Mouse (Mus musculus) neural tube, embryonic 12.5 days (tissue): Measurements from ENCODE around the gene Poc1a. TPM values are rescaled to one million over a fixed set of nuclear protein-coding genes. Genes with fewer than 3 reads are reported as not detected.

Experiments
- ATAC-seq: fragments of 200-750 bp; cut with Nextera tagmentation; 2 replicates; pipeline ENCODE4 v1.8.0; 2017; ENCODE audit warnings: low read depth, mild to moderate bottlenecking, moderate TSS enrichment, moderate library complexity; ENCODE audit not compliant: low FRiP score
- H3K27ac ChIP-seq: fragments of 300-500 bp; sonication (generic); 2 replicates; pipeline ENCODE4 v1.5.1; 2016
- H3K27me3 ChIP-seq: fragments of 300-500 bp; sonication (generic); replicated peaks from 2 replicates; pipeline ENCODE4 v1.6.1; 2016; ENCODE audit warnings: mild to moderate bottlenecking
- H3K36me3 ChIP-seq: fragments of 300-500 bp; sonication (generic); 2 replicates; pipeline ENCODE4 v1.6.1; 2016; ENCODE audit warnings: mild to moderate bottlenecking
- H3K4me1 ChIP-seq: fragments of 300-500 bp; sonication (generic); 2 replicates; pipeline ENCODE4 v1.6.1; 2016
- H3K4me2 ChIP-seq: fragments of 300-500 bp; sonication (generic); replicated peaks from 2 replicates; pipeline ENCODE4 v1.6.1; 2016; ENCODE audit warnings: mild to moderate bottlenecking
- H3K4me3 ChIP-seq: fragments of 300-500 bp; sonication (generic); 2 replicates; pipeline ENCODE4 v1.5.1; 2016
- H3K9ac ChIP-seq: fragments of 300-500 bp; sonication (generic); 2 replicates; pipeline ENCODE4 v1.6.1; 2016; ENCODE audit warnings: mild to moderate bottlenecking
- H3K9me3 ChIP-seq: fragments of 300-500 bp; sonication (generic); 2 replicates; pipeline ENCODE4 v1.6.1; 2016; ENCODE audit warnings: mild to moderate bottlenecking
- WGBS: fragments of 180-500 bp; shearing (Covaris S2); methylation state at CpG from one replicate; pipeline ENCODE4 v1.1.7; 2016; 5-methylcytosine and 5-hydroxymethylcytosine counted together
- polyA plus RNA-seq: library from polyadenylated mRNA; unstranded; fragments of >200 nt; fragmentation: Nextera tagmentation; extraction: Ambion mirVana; gene quantifications from 2 replicates; pipeline ENCODE4 v1.2.1, GENCODE M21; 2016

Poc1a gene
- polyA plus RNA-seq, 1 experiment from 2014 or later = 17.1 TPM

DNA sequence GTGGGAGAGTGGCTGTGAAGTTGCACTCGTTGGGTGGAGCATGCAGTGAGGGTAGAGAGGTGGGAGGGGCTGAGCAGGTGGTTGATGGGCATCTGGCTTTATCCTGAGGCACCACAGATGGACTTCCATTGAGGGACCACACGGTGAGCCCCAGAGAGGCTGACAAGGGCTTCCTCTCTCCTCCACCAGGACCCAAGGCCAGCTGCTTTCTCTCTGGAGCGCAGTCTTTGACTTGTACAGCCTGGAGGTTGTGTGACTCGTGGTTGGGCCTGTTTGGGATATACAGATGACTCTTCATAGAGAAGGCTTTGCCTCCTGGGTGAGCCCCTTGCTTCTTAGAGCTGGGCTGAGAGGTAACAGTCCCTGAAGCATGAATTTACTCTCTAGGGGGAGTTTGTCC lies 12.4 kb upstream of the Poc1a start:
- peaks cover 26% of the 10 kb centered on the region for H3K4me1 ChIP-seq
- 41% methylated on average over 4 of the region's 4 CpGs for WGBS
- H3K4me3 ChIP-seq = no peak overlapping the region
- H3K27me3 ChIP-seq = no peaks in the 10 kb centered on the region
- no peaks in the 10 kb centered on the region for H3K36me3 ChIP-seq
- H3K9ac ChIP-seq = no peak overlapping the region
- ATAC-seq = no peak
- H3K27ac ChIP-seq = no peak overlapping the region
- no peaks in the 10 kb centered on the region for H3K9me3 ChIP-seq
- no peak overlapping the region for H3K4me2 ChIP-seq

DNA sequence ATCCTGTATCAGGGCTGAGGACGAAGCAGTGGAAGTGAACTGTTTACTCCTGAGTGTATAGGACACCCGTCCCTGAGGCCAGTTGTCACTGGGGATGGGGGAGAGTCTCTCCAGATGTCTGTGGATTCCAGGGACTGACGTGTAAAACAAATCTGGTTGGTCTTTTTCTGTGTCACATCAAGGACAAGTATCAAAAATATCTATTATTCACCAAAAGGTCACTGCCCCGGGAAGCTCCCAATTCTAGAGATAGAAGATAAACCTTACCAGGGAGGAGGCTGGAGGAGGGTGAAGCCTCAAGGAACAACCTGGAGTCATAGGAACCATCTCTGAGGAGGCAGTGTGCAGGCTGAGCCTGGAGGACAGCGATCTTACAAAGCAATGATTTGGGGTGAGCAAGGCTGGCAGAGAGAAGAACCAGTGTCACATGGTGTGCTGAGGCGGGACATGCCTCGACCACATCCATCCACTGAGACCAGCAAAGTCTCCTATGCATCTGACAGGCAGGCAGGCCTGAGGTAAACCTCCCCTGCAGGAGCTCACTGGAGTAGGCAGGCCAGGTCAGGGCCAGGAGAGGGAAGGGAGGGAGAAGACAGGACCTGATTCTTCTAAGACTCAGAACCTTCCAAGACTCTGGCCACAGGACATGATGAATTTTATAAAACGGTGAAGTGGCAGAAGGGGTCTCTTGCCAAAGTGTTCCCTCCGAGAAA lies 11.6 kb upstream of the Poc1a start:
- WGBS = 72% methylated on average over 9 of the region's 9 CpGs
- no peak overlapping the region for H3K27ac ChIP-seq
- ATAC-seq = peak; percentile 58

DNA sequence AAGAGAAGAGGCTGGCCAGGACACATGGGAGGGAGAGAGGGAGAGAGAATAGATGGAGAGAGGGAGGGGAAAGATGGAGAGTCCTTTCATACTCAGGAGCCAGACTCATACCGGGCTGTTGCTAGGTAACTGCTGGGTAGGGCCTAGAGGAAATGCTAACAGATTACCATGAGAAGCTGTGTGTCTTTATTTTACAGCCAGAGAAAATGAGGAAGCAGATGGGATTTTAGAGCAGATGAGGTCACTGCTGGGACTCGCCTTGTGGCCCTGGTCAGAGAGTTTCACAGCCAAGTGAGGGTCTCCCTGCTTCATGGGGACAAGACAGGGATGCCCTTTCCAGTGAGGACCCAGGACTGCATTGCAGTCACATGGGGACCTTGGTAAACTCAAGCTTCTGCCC lies 11.0 kb upstream of the Poc1a start:
- H3K9me3 ChIP-seq = no peaks in the 10 kb centered on the region
- WGBS = 19% methylated on average over 2 of the region's 2 CpGs
- no peak overlapping the region for H3K27ac ChIP-seq
- H3K4me1 ChIP-seq = peaks cover 26% of the 10 kb centered on the region
- no peak overlapping the region for H3K4me2 ChIP-seq
- peak; percentile 74 for ATAC-seq
- no peaks in the 10 kb centered on the region for H3K27me3 ChIP-seq
- no peaks in the 10 kb centered on the region for H3K36me3 ChIP-seq
- H3K4me3 ChIP-seq = no peak overlapping the region
- no peak overlapping the region for H3K9ac ChIP-seq

More for the DNA sequence above, 11.6 kb upstream of the Poc1a start:
- H3K27me3 ChIP-seq = no peaks in the 10 kb centered on the region
- no peak overlapping the region for H3K4me2 ChIP-seq
- H3K4me3 ChIP-seq = no peak overlapping the region
- H3K9ac ChIP-seq = no peak overlapping the region
- H3K36me3 ChIP-seq = no peaks in the 10 kb centered on the region
- no peaks in the 10 kb centered on the region for H3K9me3 ChIP-seq
- peaks cover 26% of the 10 kb centered on the region for H3K4me1 ChIP-seq

GRCm38 (mm10) chr9:106270656-106271055 lies 10.2 kb upstream of the Poc1a start:
- no peak for ATAC-seq
- H3K9ac ChIP-seq = no peak overlapping the region

DNA sequence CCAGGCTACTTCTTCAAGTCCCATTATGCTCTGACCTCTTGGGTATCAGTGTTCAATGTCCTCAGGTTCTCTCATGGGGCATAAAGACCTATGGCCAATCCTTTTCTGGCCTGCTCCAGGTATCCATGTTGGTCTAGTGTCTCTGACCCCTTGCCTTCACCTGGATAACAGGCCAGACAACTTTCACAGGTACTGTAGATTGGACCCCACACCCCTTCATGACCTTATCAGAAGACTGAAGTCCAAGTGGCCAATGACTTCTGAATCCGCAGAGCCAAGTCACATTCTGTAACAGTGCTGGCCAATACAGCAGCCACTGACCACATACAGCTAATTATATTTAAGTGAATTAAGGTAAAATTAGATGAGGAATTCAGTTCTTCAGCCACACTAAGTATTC lies 8.6 kb upstream of the Poc1a start:
- Histone ChIP-seq H3K4me3 (no peak overlapping the region), H3K27ac (no peak overlapping the region), H3K27me3 (no peaks in the 10 kb centered on the region), H3K9ac (no peak overlapping the region), H3K36me3 (no peaks in the 10 kb centered on the region), H3K4me1 (peaks cover 26% of the 10 kb centered on the region), H3K4me2 (no peak overlapping the region), H3K9me3 (no peaks in the 10 kb centered on the region)
- 92% methylated on average over 1 of the region's 1 CpGs for WGBS
- ATAC-seq = no peak

More at GRCm38 (mm10) chr9:106270656-106271055, 10.2 kb upstream of the Poc1a start:
- WGBS = 82% methylated on average over 4 of the region's 4 CpGs
- peaks cover 26% of the 10 kb centered on the region for H3K4me1 ChIP-seq
- H3K36me3 ChIP-seq = no peaks in the 10 kb centered on the region
- no peaks in the 10 kb centered on the region for H3K27me3 ChIP-seq
- H3K27ac ChIP-seq = no peak overlapping the region
- H3K9me3 ChIP-seq = no peaks in the 10 kb centered on the region
- H3K4me2 ChIP-seq = no peak overlapping the region
- no peak overlapping the region for H3K4me3 ChIP-seq

- WGBS = 89% methylated on average over 12 of the region's 12 CpGs
- Histone ChIP-seq H3K4me3 (no peak overlapping the region), H3K9me3 (no peaks in the 10 kb centered on the region), H3K9ac (no peak overlapping the region), H3K36me3 (no peaks in the 10 kb centered on the region), H3K4me1 (peaks cover 21% of the 10 kb centered on the region), H3K4me2 (no peak overlapping the region), H3K27ac (no peak overlapping the region), H3K27me3 (no peaks in the 10 kb centered on the region)
- ATAC-seq = no peak
These were observed 7.6 kb upstream of the Poc1a start for GRCm38 (mm10) chr9:106273276-106273675.

- ATAC-seq = no peak
- Histone ChIP-seq H3K27ac (no peak overlapping the region), H3K27me3 (no peaks in the 10 kb centered on the region), H3K36me3 (no peaks in the 10 kb centered on the region), H3K9ac (no peak overlapping the region), H3K9me3 (no peaks in the 10 kb centered on the region), H3K4me1 (peaks cover 16% of the 10 kb centered on the region), H3K4me3 (no peak overlapping the region), H3K4me2 (no peak overlapping the region)
- 67% methylated on average over 4 of the region's 4 CpGs for WGBS
These were observed 7.1 kb upstream of the Poc1a start for GRCm38 (mm10) chr9:106273791-106274190.

- Histone ChIP-seq H3K36me3 (no peaks in the 10 kb centered on the region), H3K4me1 (peaks cover 7% of the 10 kb centered on the region; the same call in 1 of the 2 replicates), H3K9me3 (no peaks in the 10 kb centered on the region), H3K9ac (no peak overlapping the region), H3K4me3 (no peak overlapping the region), H3K27me3 (no peaks in the 10 kb centered on the region), H3K4me2 (no peak overlapping the region), H3K27ac (no peak overlapping the region)
- 90% methylated on average over 8 of the region's 8 CpGs for WGBS
- no peak for ATAC-seq
These were observed 6.1 kb upstream of the Poc1a start for GRCm38 (mm10) chr9:106274652-106275180.

DNA sequence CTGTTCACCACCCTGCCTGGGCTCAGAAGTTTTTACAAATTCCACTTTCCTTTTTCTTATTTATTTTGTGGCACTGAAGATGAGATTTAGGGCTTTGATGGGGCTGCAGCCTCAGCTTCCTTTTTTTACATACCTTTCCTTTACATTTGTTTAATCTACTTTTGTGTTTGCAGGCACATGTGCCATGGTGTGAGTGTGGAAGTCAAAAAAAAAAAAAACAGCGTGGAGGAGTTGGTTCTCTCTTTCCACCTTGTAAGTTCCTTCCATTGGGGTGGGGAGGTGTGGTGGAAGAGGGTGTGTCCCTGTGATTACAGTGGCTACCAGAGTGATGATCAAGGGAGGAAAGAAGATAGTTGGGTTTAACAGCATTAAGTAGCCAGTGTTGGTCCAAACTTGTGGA lies 5.1 kb upstream of the Poc1a start:
- 78% methylated on average over 1 of the region's 1 CpGs for WGBS
- ATAC-seq = no peak

DNA sequence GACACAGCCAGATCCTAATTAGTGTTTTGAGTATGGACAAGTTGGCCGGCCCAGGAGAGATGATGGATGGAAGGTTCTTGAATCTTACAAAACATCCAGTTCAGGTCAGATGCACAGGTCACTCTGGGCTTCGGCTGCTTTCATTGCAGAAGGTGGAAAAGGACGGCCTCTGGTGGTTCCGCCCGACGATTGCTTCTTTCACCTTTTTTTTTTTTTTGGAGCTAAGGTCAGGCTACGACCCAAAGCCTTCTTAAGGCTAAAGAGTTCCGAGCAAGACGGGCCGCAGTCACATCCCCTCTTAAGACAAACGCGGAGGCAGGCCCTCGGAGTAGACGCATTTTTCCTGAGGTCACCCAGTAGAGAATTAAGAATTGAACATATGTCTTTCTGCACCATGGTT lies 475 bp upstream of the Poc1a start:
- Histone ChIP-seq H3K36me3 (peaks cover 7% of the 10 kb centered on the region), H3K9me3 (no peaks in the 10 kb centered on the region), H3K4me3 (peak overlapping the region; percentile 49), H3K4me1 (peaks cover 12% of the 10 kb centered on the region), H3K4me2 (peak overlapping the region; percentile 72), H3K27me3 (no peaks in the 10 kb centered on the region), H3K9ac (peak overlapping the region; percentile 47), H3K27ac (no peak overlapping the region)
- WGBS = 1% methylated on average over 14 of the region's 14 CpGs
- peak; percentile 52 for ATAC-seq

More for the DNA sequence above, 5.1 kb upstream of the Poc1a start:
- H3K4me3 ChIP-seq = no peak overlapping the region
- H3K36me3 ChIP-seq = no peaks in the 10 kb centered on the region
- no peak overlapping the region for H3K4me2 ChIP-seq
- H3K9ac ChIP-seq = no peak overlapping the region
- H3K27ac ChIP-seq = no peak overlapping the region
- H3K27me3 ChIP-seq = no peaks in the 10 kb centered on the region
- H3K4me1 ChIP-seq = peaks cover 4% of the 10 kb centered on the region; the same call in 1 of the 2 replicates
- H3K9me3 ChIP-seq = no peaks in the 10 kb centered on the region

- no peak overlapping the region for H3K4me3 ChIP-seq
- H3K4me2 ChIP-seq = peak overlapping the region; percentile 72
- H3K4me1 ChIP-seq = peaks cover 12% of the 10 kb centered on the region
- 82% methylated on average over 3 of the region's 3 CpGs for WGBS
- H3K9me3 ChIP-seq = no peaks in the 10 kb centered on the region
- no peak overlapping the region for H3K27ac ChIP-seq
- H3K36me3 ChIP-seq = peaks cover 8% of the 10 kb centered on the region
- no peak overlapping the region for H3K9ac ChIP-seq
- H3K27me3 ChIP-seq = no peaks in the 10 kb centered on the region
- ATAC-seq = no peak
These were observed 1.2 kb downstream of the Poc1a start for GRCm38 (mm10) chr9:106282024-106282423.

- Histone ChIP-seq H3K4me1 (no peaks in the 10 kb centered on the region), H3K9ac (no peak overlapping the region), H3K4me3 (no peak overlapping the region), H3K36me3 (peaks cover 18% of the 10 kb centered on the region), H3K4me2 (no peak overlapping the region), H3K27me3 (no peaks in the 10 kb centered on the region), H3K27ac (no peak overlapping the region), H3K9me3 (no peaks in the 10 kb centered on the region)
- no peak for ATAC-seq
- WGBS = 72% methylated on average over 4 of the region's 4 CpGs
These were observed 6.3 kb downstream of the Poc1a start for GRCm38 (mm10) chr9:106287165-106287564.

GRCm38 (mm10) chr9:106288864-106289263 lies 8.0 kb downstream of the Poc1a start:
- Histone ChIP-seq H3K9me3 (no peaks in the 10 kb centered on the region), H3K4me2 (no peak overlapping the region), H3K27me3 (no peaks in the 10 kb centered on the region), H3K27ac (no peak overlapping the region), H3K36me3 (peaks cover 18% of the 10 kb centered on the region), H3K9ac (no peak overlapping the region), H3K4me1 (no peaks in the 10 kb centered on the region), H3K4me3 (no peak overlapping the region)
- 32% methylated on average over 3 of the region's 3 CpGs for WGBS
- no peak for ATAC-seq
